Comparison of ENCODE assay signal across 8 mouse cellular contexts in genomic region chr10:95416685-95417495, GRCm38 (mm10). TPM values are rescaled to one million over a fixed set of nuclear protein-coding genes. Genes with fewer than 3 reads are reported as not detected.
A peak's percentile ranks its signal among the peaks of the same experiment; 100 is the strongest.
DNase-seq lines count a peak whose midpoint lies in the region; ATAC-seq and TF ChIP-seq lines count a peak whose summit lies in the region.

TSS of gene Socs2 (minus strand) at chr10:95417180.

- H3K36me3 ChIP-seq in heart, embryonic 11.5 days (ENCODE audit: control insufficient read depth, insufficient read depth, low read length) = no peaks in the 10 kb centered on the region
- H3K36me3 ChIP-seq in kidney, embryonic 16.5 days (ENCODE audit: insufficient read depth, low read length) = no peaks in the 10 kb centered on the region

- no peaks in the 10 kb centered on the region for H3K27me3 ChIP-seq in heart, embryonic 11.5 days (ENCODE audit: control insufficient read depth, insufficient read depth, low read length)
- peaks cover 25% of the 10 kb centered on the region for H3K27me3 ChIP-seq in kidney, embryonic 16.5 days (ENCODE audit: insufficient read depth, low read length)

- no peaks in the 10 kb centered on the region for H3K9me3 ChIP-seq in heart, embryonic 11.5 days (replicated peaks; ENCODE audit: control insufficient read depth, low read length)
- H3K9me3 ChIP-seq in kidney, embryonic 16.5 days (ENCODE audit: low read length) = no peaks in the 10 kb centered on the region

- peak within 1 kb of the TSS; percentile 45; the same call in 1 of the 2 replicates for H3K27ac ChIP-seq in embryonic fibroblast, embryonic 13.5 days (ENCODE audit: insufficient read depth, low read length)
- peak within 1 kb of the TSS; percentile 87 for H3K27ac ChIP-seq in heart, embryonic 11.5 days (ENCODE audit: low read depth, low read length)
- H3K27ac ChIP-seq in kidney, embryonic 16.5 days (ENCODE audit: low read length) = peak within 1 kb of the TSS; percentile 83

- H3K9ac ChIP-seq in heart, embryonic 11.5 days (ENCODE audit: low read depth, low read length) = peak within 1 kb of the TSS; percentile 90
- peak within 1 kb of the TSS; percentile 81 for H3K9ac ChIP-seq in kidney, embryonic 16.5 days (replicated peaks; ENCODE audit: low read length)

- H3K4me1 ChIP-seq in embryonic fibroblast, embryonic 13.5 days (ENCODE audit: control insufficient read depth, insufficient read depth, low read length) = no peaks in the 10 kb centered on the region
- peaks cover 3% of the 10 kb centered on the region; the same call in 1 of the 2 replicates for H3K4me1 ChIP-seq in heart, embryonic 11.5 days (ENCODE audit: control insufficient read depth, insufficient read depth, low read length)
- peaks cover 16% of the 10 kb centered on the region for H3K4me1 ChIP-seq in kidney, embryonic 16.5 days (ENCODE audit: insufficient read depth, low read length)

- TF ChIP-seq POLR2A in embryonic fibroblast, embryonic 13.5 days (IDR thresholded peaks at IDR 0.05; ENCODE audit: low read depth, low read length) = no peak; the same call in 1 of the 2 replicates

- DNase-seq in CD4-positive helper T cell, adult 2 months (ENCODE audit: low read depth, low spot score) = peak; percentile 73
- DNase-seq in brain, adult 2 months (ENCODE audit: low read depth, low spot score) = peak; percentile 93
- DNase-seq in liver = peak; percentile 90
- peak; percentile 68 to 76 for DNase-seq in spleen, postnatal 4 days (ENCODE audit: low spot score in 2 of 2)

- under 1% methylated on average over 65 of the region's 66 CpGs for WGBS in heart, embryonic 11.5 days (ENCODE audit: insufficient replicate concordance)
- under 1% methylated on average over 66 of the region's 66 CpGs for WGBS in kidney, embryonic 16.5 days

- ATAC-seq in heart, embryonic 11.5 days (replicated peaks; ENCODE audit: insufficient number of reproducible peaks, low FRiP score, low TSS enrichment) = peak; percentile 82
- peak; percentile 85 for ATAC-seq in kidney, embryonic 16.5 days (ENCODE audit: low FRiP score, low TSS enrichment)
- ATAC-seq in monocyte, adult 5-6 weeks (replicated peaks; ENCODE audit: insufficient number of reproducible peaks, low FRiP score, low TSS enrichment, poor library complexity, severe bottlenecking) = peak; percentile 19; the same call in 1 of the 2 replicates

- H3K4me2 ChIP-seq in heart, embryonic 11.5 days = peak within 1 kb of the TSS; percentile 99
- peak within 1 kb of the TSS; percentile 97 for H3K4me2 ChIP-seq in kidney, embryonic 16.5 days (replicated peaks; ENCODE audit: low read depth, low read length)

- peak within 1 kb of the TSS; percentile 61 for H3K4me3 ChIP-seq in embryonic fibroblast, embryonic 13.5 days (ENCODE audit: insufficient read depth, low read length)
- H3K4me3 ChIP-seq in heart, embryonic 11.5 days (ENCODE audit: low read depth, low read length) = peak within 1 kb of the TSS; percentile 78
- H3K4me3 ChIP-seq in kidney, embryonic 16.5 days (ENCODE audit: low read length) = peak within 1 kb of the TSS; percentile 76

- TF ChIP-seq CTCF in embryonic fibroblast, embryonic 13.5 days (IDR thresholded peaks at IDR 0.05; ENCODE audit: borderline replicate concordance, insufficient read depth, low read length) = no peak

RNA-seq across cellular contexts. Expression of gene Socs2, which starts in this region (rescaled TPM):
- polyA plus RNA-seq in embryonic fibroblast, embryonic 13.5 days (2011; ENCODE audit: insufficient read length, low read depth, missing spikeins) = 18.2 and 42.5 TPM in 2 replicates
- polyA plus RNA-seq in heart, embryonic 11.5 days (2014; fragmentation: Nextera tagmentation; extraction: Ambion mirVana) = 38.5 and 45.0 TPM in 2 replicates
- 23.9 and 27.2 TPM in 2 replicates for polyA plus RNA-seq in kidney, embryonic 16.5 days (2015; fragmentation: Nextera tagmentation; extraction: Ambion mirVana)
- total RNA-seq in monocyte, adult 5-6 weeks (2017) = 0.76 to 3.0 TPM (median 2.7 TPM) in 3 replicates

Comparison
In these comparisons a context has a peak if more than half of its experiments do, and no peak if none do; other contexts are left out.
1. Peak in every context shown above with its lines: DNase-seq, ATAC-seq, H3K4me3 ChIP-seq and H3K27ac ChIP-seq.
2. ATAC-seq: peak in every context shown above with its lines; median percentile 85 in kidney, embryonic 16.5 days; 82 in heart, embryonic 11.5 days; 19 in monocyte, adult 5-6 weeks.